In the genomic region with DNA sequence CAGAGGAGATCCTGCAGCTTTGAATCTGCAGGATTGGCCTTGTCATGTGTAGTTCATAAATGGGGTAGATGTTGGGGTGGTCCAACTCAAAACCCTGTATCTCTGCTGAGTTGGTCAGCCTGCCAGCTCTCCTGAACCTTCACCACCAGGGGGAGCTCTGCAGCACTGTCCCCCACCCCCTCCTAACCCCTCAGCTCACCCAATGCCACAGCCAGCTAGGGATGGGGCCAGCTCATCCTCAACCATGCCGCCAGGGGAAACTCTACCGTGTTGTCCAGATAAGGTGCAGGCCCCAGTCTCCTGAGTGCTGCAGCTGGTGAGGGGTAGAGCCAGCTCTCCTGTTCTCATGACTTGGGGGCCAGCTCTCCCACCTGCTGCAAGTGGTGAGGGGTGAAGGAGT, we compare ENCODE assay signal across 8 mouse cellular contexts.
DNase-seq lines count a peak whose midpoint lies in the region; ATAC-seq and TF ChIP-seq lines count a peak whose summit lies in the region.

No protein-coding gene starts in this region.

- no peak overlapping the region for H3K27ac ChIP-seq in bone marrow, adult 2 months (ENCODE audit: control insufficient read depth, insufficient read depth, low read depth, low read length, poor library complexity)
- no peak overlapping the region for H3K27ac ChIP-seq in midbrain, embryonic 13.5 days

- TF ChIP-seq POLR2A in bone marrow, adult 2 months (IDR thresholded peaks at IDR 0.05; ENCODE audit: borderline replicate concordance, control insufficient read depth, low read depth, low read length): no peak

- no peaks in the 10 kb centered on the region for H3K4me1 ChIP-seq in bone marrow, adult 2 months (ENCODE audit: control insufficient read depth, insufficient read depth, low read length)
- no peaks in the 10 kb centered on the region for H3K4me1 ChIP-seq in midbrain, embryonic 13.5 days (replicated peaks)

- peak; percentile 17; the same call in 1 of the 2 replicates for ATAC-seq in midbrain, embryonic 13.5 days

- 28% methylated on average over 2 of the region's 2 CpGs for WGBS in bone marrow, adult 2 months
- WGBS in midbrain, embryonic 13.5 days: 31% methylated on average over 2 of the region's 2 CpGs

- intact Hi-C loops in heart, postnatal 25 days (cut with DNase I): loop anchor here (5.0 kb wide), 1 partner anchor 67 kb away; no protein-coding TSS in a partner anchor

- no peak overlapping the region for H3K9ac ChIP-seq in midbrain, embryonic 13.5 days (replicated peaks)

- H3K9me3 ChIP-seq in midbrain, embryonic 13.5 days: no peaks in the 10 kb centered on the region

- H3K4me3 ChIP-seq in bone marrow, adult 2 months (replicated peaks; ENCODE audit: control insufficient read depth, low read depth, low read length): no peak overlapping the region
- no peak overlapping the region for H3K4me3 ChIP-seq in midbrain, embryonic 13.5 days (replicated peaks)

- H3K27me3 ChIP-seq in midbrain, embryonic 13.5 days: no peaks in the 10 kb centered on the region

- H3K36me3 ChIP-seq in midbrain, embryonic 13.5 days: no peaks in the 10 kb centered on the region

- peak; percentile 77 for TF ChIP-seq CTCF in bone marrow, adult 2 months (IDR thresholded peaks at IDR 0.05; ENCODE audit: control insufficient read depth, insufficient read depth, low read length)

- no peak overlapping the region for H3K4me2 ChIP-seq in midbrain, embryonic 13.5 days (replicated peaks)

- peak; percentile 91 for DNase-seq in heart, adult 11 months
- no peak for DNase-seq in heart, postnatal 25 days (ENCODE audit: low spot score)
- peak; percentile 31 for DNase-seq in CD4-positive helper T cell, adult 2 months (ENCODE audit: low read depth, low spot score)
- peak; percentile 59 for DNase-seq in gastrocnemius, postnatal 10 days
- DNase-seq in kidney, postnatal 25 days: peak; percentile 49 to 63
- DNase-seq in thymus, postnatal 14 days: peak; percentile 75
